Mouse (Mus musculus) urinary bladder, postnatal 4 days (tissue): ENCODE results near the gene Uhrf1bp1l.

Experiments
- DNase-seq, 2 experiments: peaks; one replicate each; pipeline ENCODE4 v3.0.0; 2021 to 2022; ENCODE audit warnings: low spot score in 2 of 2

Gene Uhrf1bp1l

GRCm38 (mm10) chr10:89838834-89839233 lies 94.0 kb downstream of the Uhrf1bp1l start:
- no peak for DNase-seq

- no peak for DNase-seq
Measured at GRCm38 (mm10) chr10:89850951-89851350, 106.2 kb downstream of the Uhrf1bp1l start.

- DNase-seq, result no peak
Measured at GRCm38 (mm10) chr10:89855251-89855875, 110.6 kb downstream of the Uhrf1bp1l start.

- no peak for DNase-seq
Measured at GRCm38 (mm10) chr10:89856286-89856685, 111.5 kb downstream of the Uhrf1bp1l start.

DNA sequence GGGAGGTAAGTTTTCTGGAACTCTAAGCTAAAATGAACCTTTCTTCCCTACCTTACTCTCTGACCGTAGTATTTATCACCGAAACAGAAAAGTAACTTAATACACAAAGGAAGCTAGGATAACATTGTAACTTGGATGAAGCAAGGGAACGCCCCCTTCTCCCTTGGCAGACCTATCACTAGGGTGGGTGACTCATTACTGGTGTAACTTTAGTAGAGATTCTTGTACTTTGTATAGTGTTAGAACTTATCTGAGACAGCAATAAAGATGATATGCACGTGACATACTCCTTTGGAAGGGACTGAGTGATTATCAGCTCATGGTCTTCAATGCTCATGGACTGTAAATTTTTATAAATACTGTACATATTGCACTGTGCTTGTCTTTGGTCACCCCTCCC lies 123.4 kb downstream of the Uhrf1bp1l start:
- no peak for DNase-seq

GRCm38 (mm10) chr10:89868836-89869235 lies 124.0 kb downstream of the Uhrf1bp1l start:
- no peak for DNase-seq
